Mouse (Mus musculus) liver, embryonic 15.5 days (tissue): Measurements from ENCODE around the gene Fuca2. TPM values are rescaled to one million over a fixed set of nuclear protein-coding genes. Genes with fewer than 3 reads are reported as not detected.
"Not testable (repeated sequence)": the region's sequence is repeated elsewhere in the genome, so short reads cannot be mapped to it uniquely, and the experiment has no call there.

ENCODE experiments used
- ATAC-seq: fragments of 200-750 bp; cut with Nextera tagmentation; 2 replicates; pipeline ENCODE4 v1.8.0; 2017; ENCODE audit warnings: moderate number of reproducible peaks, mild to moderate bottlenecking, moderate library complexity; ENCODE audit not compliant: insufficient read depth
- H3K27ac ChIP-seq: fragments of 300-500 bp; sonication (generic); replicated peaks from 2 replicates; pipeline ENCODE4 v1.5.1; 2015; ENCODE audit warnings: mild to moderate bottlenecking, inconsistent platforms
- H3K27me3 ChIP-seq: fragments of 300-500 bp; sonication (generic); 2 replicates; pipeline ENCODE4 v1.6.1; 2015; ENCODE audit warnings: mild to moderate bottlenecking, inconsistent platforms
- H3K36me3 ChIP-seq: fragments of 300-500 bp; sonication (generic); replicated peaks from 2 replicates; pipeline ENCODE4 v1.6.1; 2015; ENCODE audit warnings: moderate library complexity, mild to moderate bottlenecking, inconsistent platforms
- H3K4me1 ChIP-seq: fragments of 300-500 bp; sonication (generic); replicated peaks from 2 replicates; pipeline ENCODE4 v1.6.1; 2015; ENCODE audit warnings: inconsistent platforms
- H3K4me2 ChIP-seq: fragments of 300-500 bp; sonication (generic); 2 replicates; pipeline ENCODE4 v1.6.1; 2015; ENCODE audit warnings: moderate library complexity, mild to moderate bottlenecking, inconsistent platforms
- H3K4me3 ChIP-seq: fragments of 300-500 bp; sonication (generic); replicated peaks from 2 replicates; pipeline ENCODE4 v1.5.1; 2015; ENCODE audit warnings: mild to moderate bottlenecking, inconsistent platforms
- H3K9ac ChIP-seq: fragments of 300-500 bp; sonication (generic); 2 replicates; pipeline ENCODE4 v1.6.1; 2015; ENCODE audit warnings: moderate library complexity, mild to moderate bottlenecking, inconsistent platforms
- H3K9me3 ChIP-seq: fragments of 300-500 bp; sonication (generic); replicated peaks from 2 replicates; pipeline ENCODE4 v1.6.1; 2016; ENCODE audit warnings: inconsistent platforms
- WGBS: fragments of 180-500 bp; shearing (Covaris S2); methylation state at CpG from one replicate; pipeline ENCODE4 v1.1.7; 2015; ENCODE audit warnings: mixed read lengths; ENCODE audit not compliant: insufficient replicate concordance; 5-methylcytosine and 5-hydroxymethylcytosine counted together
- polyA plus RNA-seq: library from polyadenylated mRNA; unstranded; fragments of >200 nt; fragmentation: Nextera tagmentation; extraction: Ambion mirVana; gene quantifications from 2 replicates; pipeline ENCODE4 v1.2.1, GENCODE M21; 2015

Fuca2 gene
- 51.7 and 57.3 TPM in 2 replicates for polyA plus RNA-seq

GRCm38 (mm10) chr10:13499331-13499730, at the start of gene Fuca2:
Gene Fuca2, plus strand, starts transcription at chr10:13499540.
- H3K36me3 ChIP-seq = peaks cover 9% of the 10 kb centered on the region
- H3K27me3 ChIP-seq = no peaks in the 10 kb centered on the region
- no peaks in the 10 kb centered on the region for H3K9me3 ChIP-seq
- H3K9ac ChIP-seq = no peak within 1 kb of the TSS
- WGBS = 43% methylated on average over 2 of the region's 2 CpGs
- ATAC-seq = no peak
- peak within 1 kb of the TSS; percentile 84 for H3K4me2 ChIP-seq
- H3K4me3 ChIP-seq = no peak within 1 kb of the TSS
- H3K4me1 ChIP-seq = peaks cover 31% of the 10 kb centered on the region
- H3K27ac ChIP-seq = peak within 1 kb of the TSS; percentile 81; the same call in 1 of the 2 replicates

GRCm38 (mm10) chr10:13451640-13452039, 47.7 kb upstream of the Fuca2 start:
- Histone ChIP-seq H3K4me3 (no peak overlapping the region), H3K36me3 (no peaks in the 10 kb centered on the region), H3K9me3 (no peaks in the 10 kb centered on the region), H3K27me3 (no peaks in the 10 kb centered on the region), H3K4me2 (no peak overlapping the region), H3K27ac (no peak overlapping the region), H3K4me1 (0 out of 2 replicates have a peak, but pooled peaks cover 4% of the 10 kb centered on the region), H3K9ac (no peak overlapping the region)
- 69% methylated on average over 6 of the region's 6 CpGs for WGBS
- ATAC-seq = no peak

GRCm38 (mm10) chr10:13453200-13453990, 45.9 kb upstream of the Fuca2 start:
- Histone ChIP-seq H3K36me3 (no peaks in the 10 kb centered on the region), H3K4me2 (peak overlapping the region; percentile 18), H3K9ac (no peak overlapping the region), H3K4me3 (no peak overlapping the region), H3K4me1 (0 out of 2 replicates have a peak, but pooled peaks cover 4% of the 10 kb centered on the region), H3K27me3 (no peaks in the 10 kb centered on the region), H3K27ac (no peak overlapping the region), H3K9me3 (no peaks in the 10 kb centered on the region)
- WGBS = 13% methylated on average over 13 of the region's 13 CpGs
- no peak for ATAC-seq

GRCm38 (mm10) chr10:13464295-13464694, 35.0 kb upstream of the Fuca2 start:
- not testable (repeated sequence) for H3K9me3 ChIP-seq, H3K4me1 ChIP-seq, H3K36me3 ChIP-seq, H3K4me2 ChIP-seq, ATAC-seq, H3K27me3 ChIP-seq, H3K27ac ChIP-seq, H3K4me3 ChIP-seq, H3K9ac ChIP-seq
- 73% methylated on average over 3 of the region's 3 CpGs for WGBS

- no peaks in the 10 kb centered on the region for H3K4me1 ChIP-seq
- ATAC-seq = no peak
- H3K4me2 ChIP-seq = no peak overlapping the region
These were observed 32.4 kb upstream of the Fuca2 start for GRCm38 (mm10) chr10:13466925-13467324.

GRCm38 (mm10) chr10:13468025-13468529, 31.3 kb upstream of the Fuca2 start:
- WGBS = 52% methylated on average over 6 of the region's 6 CpGs
- H3K4me2 ChIP-seq = not testable (repeated sequence)

More at GRCm38 (mm10) chr10:13466925-13467324, 32.4 kb upstream of the Fuca2 start:
- Histone ChIP-seq H3K9ac (no peak overlapping the region), H3K9me3 (no peaks in the 10 kb centered on the region), H3K27me3 (peaks cover 10% of the 10 kb centered on the region), H3K36me3 (no peaks in the 10 kb centered on the region), H3K27ac (no peak overlapping the region), H3K4me3 (no peak overlapping the region)
- 61% methylated on average over 5 of the region's 5 CpGs for WGBS

GRCm38 (mm10) chr10:13470236-13470635, 29.1 kb upstream of the Fuca2 start:
- H3K4me3 ChIP-seq = no peak overlapping the region
- ATAC-seq = no peak
- H3K27ac ChIP-seq = 0 out of 2 replicates have a peak overlapping the region, but pooled peaks have one; percentile 29
- peaks cover 43% of the 10 kb centered on the region for H3K27me3 ChIP-seq
- no peak overlapping the region for H3K4me2 ChIP-seq
- no peak overlapping the region for H3K9ac ChIP-seq
- peaks cover 12% of the 10 kb centered on the region for H3K4me1 ChIP-seq
- no peaks in the 10 kb centered on the region for H3K9me3 ChIP-seq
- WGBS = 42% methylated on average over 3 of the region's 3 CpGs
- no peaks in the 10 kb centered on the region for H3K36me3 ChIP-seq

More at GRCm38 (mm10) chr10:13468025-13468529, 31.3 kb upstream of the Fuca2 start:
- not testable (repeated sequence) for H3K9me3 ChIP-seq, H3K4me1 ChIP-seq, H3K36me3 ChIP-seq, H3K9ac ChIP-seq, H3K27ac ChIP-seq, H3K4me3 ChIP-seq, ATAC-seq
- H3K27me3 ChIP-seq = peaks cover 21% of the 10 kb centered on the region

GRCm38 (mm10) chr10:13473287-13473832, 26.0 kb upstream of the Fuca2 start:
- peak overlapping the region; percentile 58 for H3K4me3 ChIP-seq
- peaks cover 12% of the 10 kb centered on the region for H3K4me1 ChIP-seq
- peak overlapping the region; percentile 73 for H3K4me2 ChIP-seq
- H3K36me3 ChIP-seq = no peaks in the 10 kb centered on the region
- 14% methylated on average over 17 of the region's 17 CpGs for WGBS
- H3K27me3 ChIP-seq = peaks cover 58% of the 10 kb centered on the region
- no peak overlapping the region for H3K27ac ChIP-seq
- ATAC-seq = no peak
- peak overlapping the region; percentile 46; the same call in 1 of the 2 replicates for H3K9ac ChIP-seq
- no peaks in the 10 kb centered on the region for H3K9me3 ChIP-seq

- Histone ChIP-seq H3K27ac (no peak within 1 kb of the TSS), H3K27me3 (peaks cover 58% of the 10 kb centered on the region), H3K4me2 (peak within 1 kb of the TSS; percentile 73), H3K9me3 (no peaks in the 10 kb centered on the region), H3K9ac (peak within 1 kb of the TSS; percentile 46; the same call in 1 of the 2 replicates), H3K36me3 (no peaks in the 10 kb centered on the region), H3K4me3 (peak within 1 kb of the TSS; percentile 58), H3K4me1 (peaks cover 12% of the 10 kb centered on the region)
- no peak for ATAC-seq
- WGBS = under 1% methylated on average over 70 of the region's 71 CpGs
These were observed 25.3 kb upstream of the Fuca2 start, which contains the start of gene Phactr2 for GRCm38 (mm10) chr10:13473833-13474567. Gene Phactr2, minus strand, starts transcription at chr10:13474412.

- H3K36me3 ChIP-seq = no peaks in the 10 kb centered on the region
- peaks cover 12% of the 10 kb centered on the region for H3K4me1 ChIP-seq
- peak overlapping the region; percentile 58 for H3K4me3 ChIP-seq
- no peaks in the 10 kb centered on the region for H3K9me3 ChIP-seq
- 4% methylated on average over 10 of the region's 10 CpGs for WGBS
- no peak overlapping the region for H3K27ac ChIP-seq
- H3K4me2 ChIP-seq = peak overlapping the region; percentile 73
- H3K9ac ChIP-seq = peak overlapping the region; percentile 46; the same call in 1 of the 2 replicates
- ATAC-seq = no peak
- H3K27me3 ChIP-seq = peaks cover 58% of the 10 kb centered on the region
These were observed 24.8 kb upstream of the Fuca2 start for GRCm38 (mm10) chr10:13474568-13474955.
